Mouse (Mus musculus) stomach, embryonic 16.5 days (tissue): ENCODE results near the gene Smim13. TPM values are rescaled to one million over a fixed set of nuclear protein-coding genes. Genes with fewer than 3 reads are reported as not detected.

ENCODE experiments used
- ATAC-seq: fragments of 200-750 bp; cut with Nextera tagmentation; 2 replicates; pipeline ENCODE4 v1.8.0; 2017; ENCODE audit warnings: moderate number of reproducible peaks, moderate TSS enrichment; ENCODE audit not compliant: insufficient read depth, low FRiP score
- H3K27ac ChIP-seq: fragments of 300-500 bp; sonication (generic); 2 replicates; pipeline ENCODE4 v1.5.1; 2014; ENCODE audit warnings: low read length
- H3K27me3 ChIP-seq: fragments of 300-500 bp; sonication (generic); 2 replicates; pipeline ENCODE4 v1.6.1; 2014; ENCODE audit warnings: low read length, control low read depth, mixed read lengths; ENCODE audit not compliant: control insufficient read depth, insufficient read depth
- H3K36me3 ChIP-seq: fragments of 300-500 bp; sonication (generic); 2 replicates; pipeline ENCODE4 v1.6.1; 2014; ENCODE audit warnings: low read length; ENCODE audit not compliant: control insufficient read depth, insufficient read depth
- H3K4me1 ChIP-seq: fragments of 300-500 bp; sonication (generic); 2 replicates; pipeline ENCODE4 v1.6.1; 2014; ENCODE audit warnings: low read length, control low read depth, mixed read lengths; ENCODE audit not compliant: control insufficient read depth, insufficient read depth
- H3K4me2 ChIP-seq: fragments of 300-500 bp; sonication (generic); 2 replicates; pipeline ENCODE4 v1.6.1; 2014; ENCODE audit warnings: low read depth, low read length, mixed read lengths
- H3K4me3 ChIP-seq: fragments of 300-500 bp; sonication (generic); replicated peaks from 2 replicates; pipeline ENCODE4 v1.5.1; 2014; ENCODE audit warnings: mild to moderate bottlenecking, low read length
- H3K9ac ChIP-seq: fragments of 300-500 bp; sonication (generic); 2 replicates; pipeline ENCODE4 v1.6.1; 2014; ENCODE audit warnings: low read length
- H3K9me3 ChIP-seq: fragments of 300-500 bp; sonication (generic); replicated peaks from 2 replicates; pipeline ENCODE4 v1.6.1; 2016; ENCODE audit warnings: low read length, control low read depth; ENCODE audit not compliant: control insufficient read depth
- WGBS: fragments of 180-500 bp; shearing (Covaris S2); extraction: QIAGEN DNeasy Blood & Tissue Kit; methylation state at CpG from one replicate; pipeline ENCODE4 v1.1.7; 2014; 5-methylcytosine and 5-hydroxymethylcytosine counted together
- polyA plus RNA-seq: library from polyadenylated mRNA; unstranded; fragments of >200 nt; fragmentation: Nextera tagmentation; extraction: Ambion mirVana; gene quantifications from 2 replicates; pipeline ENCODE4 v1.2.1, GENCODE M21; 2015

Smim13 gene
- polyA plus RNA-seq, 1 experiment from 2014 or later: 14.4 TPM

GRCm38 (mm10) chr13:41263304-41264006, 13.8 kb downstream of the Smim13 start:
- no peak overlapping the region for H3K9ac ChIP-seq
- H3K4me2 ChIP-seq: no peak overlapping the region
- WGBS: 74% methylated on average over 5 of the region's 5 CpGs
- H3K4me3 ChIP-seq: no peak overlapping the region
- H3K9me3 ChIP-seq: no peaks in the 10 kb centered on the region; the same call in 1 of the 2 replicates
- ATAC-seq: no peak
- no peaks in the 10 kb centered on the region for H3K27me3 ChIP-seq
- 0 out of 2 replicates have a peak, but pooled peaks cover 4% of the 10 kb centered on the region for H3K36me3 ChIP-seq
- no peaks in the 10 kb centered on the region for H3K4me1 ChIP-seq
- no peak overlapping the region for H3K27ac ChIP-seq

GRCm38 (mm10) chr13:41267827-41268408, 18.3 kb downstream of the Smim13 start:
- Histone ChIP-seq H3K9me3 (no peaks in the 10 kb centered on the region; the same call in 1 of the 2 replicates), H3K4me3 (no peak overlapping the region), H3K9ac (no peak overlapping the region), H3K27ac (no peak overlapping the region), H3K36me3 (0 out of 2 replicates have a peak, but pooled peaks cover 4% of the 10 kb centered on the region), H3K4me1 (no peaks in the 10 kb centered on the region), H3K4me2 (no peak overlapping the region), H3K27me3 (no peaks in the 10 kb centered on the region)
- 56% methylated on average over 7 of the region's 7 CpGs for WGBS
- no peak for ATAC-seq

GRCm38 (mm10) chr13:41273927-41274650, 24.4 kb downstream of the Smim13 start, which contains the start of gene Gm17364:
TSS of gene Gm17364 (minus strand) at chr13:41273977.
- Histone ChIP-seq H3K4me2 (no peak within 1 kb of the TSS), H3K9ac (no peak within 1 kb of the TSS), H3K27me3 (no peaks in the 10 kb centered on the region), H3K4me3 (no peak within 1 kb of the TSS), H3K4me1 (no peaks in the 10 kb centered on the region), H3K27ac (no peak within 1 kb of the TSS), H3K36me3 (0 out of 2 replicates have a peak, but pooled peaks cover 3% of the 10 kb centered on the region), H3K9me3 (no peaks in the 10 kb centered on the region)
- ATAC-seq: no peak
- 91% methylated on average over 10 of the region's 10 CpGs for WGBS

- Histone ChIP-seq H3K36me3 (no peaks in the 10 kb centered on the region), H3K9me3 (no peaks in the 10 kb centered on the region), H3K27ac (no peak overlapping the region), H3K27me3 (no peaks in the 10 kb centered on the region), H3K4me2 (no peak overlapping the region), H3K4me1 (no peaks in the 10 kb centered on the region), H3K4me3 (no peak overlapping the region), H3K9ac (no peak overlapping the region)
- whole genome bisulfite sequencing: 57% methylated on average over 5 of the region's 5 CpGs
- no peak for ATAC-seq
Observed at GRCm38 (mm10) chr13:41280696-41281095, 31.1 kb downstream of the Smim13 start.

- WGBS: 25% methylated on average over 5 of the region's 5 CpGs
- Histone ChIP-seq H3K36me3 (no peaks in the 10 kb centered on the region), H3K27ac (no peak overlapping the region), H3K4me1 (no peaks in the 10 kb centered on the region), H3K4me2 (no peak overlapping the region), H3K9me3 (no peaks in the 10 kb centered on the region), H3K27me3 (no peaks in the 10 kb centered on the region), H3K9ac (no peak overlapping the region), H3K4me3 (no peak overlapping the region)
- no peak for ATAC-seq
Observed at GRCm38 (mm10) chr13:41283256-41283655, 33.6 kb downstream of the Smim13 start.

GRCm38 (mm10) chr13:41285448-41285847, 35.8 kb downstream of the Smim13 start:
- WGBS: 67% methylated on average over 4 of the region's 4 CpGs
- ATAC-seq: no peak

GRCm38 (mm10) chr13:41286285-41286684, 36.6 kb downstream of the Smim13 start:
- Histone ChIP-seq H3K27ac (no peak overlapping the region), H3K36me3 (no peaks in the 10 kb centered on the region), H3K4me2 (no peak overlapping the region), H3K4me1 (no peaks in the 10 kb centered on the region), H3K9ac (no peak overlapping the region), H3K27me3 (no peaks in the 10 kb centered on the region), H3K9me3 (no peaks in the 10 kb centered on the region), H3K4me3 (no peak overlapping the region)
- 65% methylated on average over 3 of the region's 3 CpGs for WGBS
- no peak for ATAC-seq

More at GRCm38 (mm10) chr13:41285448-41285847, 35.8 kb downstream of the Smim13 start:
- no peak overlapping the region for H3K27ac ChIP-seq
- no peak overlapping the region for H3K4me2 ChIP-seq
- H3K4me1 ChIP-seq: no peaks in the 10 kb centered on the region
- no peaks in the 10 kb centered on the region for H3K36me3 ChIP-seq
- no peaks in the 10 kb centered on the region for H3K9me3 ChIP-seq
- H3K4me3 ChIP-seq: no peak overlapping the region
- no peaks in the 10 kb centered on the region for H3K27me3 ChIP-seq
- H3K9ac ChIP-seq: no peak overlapping the region

GRCm38 (mm10) chr13:41291466-41291974, 41.9 kb downstream of the Smim13 start:
- Histone ChIP-seq H3K9ac (no peak overlapping the region), H3K36me3 (no peaks in the 10 kb centered on the region), H3K9me3 (no peaks in the 10 kb centered on the region), H3K27ac (no peak overlapping the region), H3K4me3 (no peak overlapping the region), H3K4me1 (0 out of 2 replicates have a peak, but pooled peaks cover 6% of the 10 kb centered on the region), H3K27me3 (no peaks in the 10 kb centered on the region), H3K4me2 (no peak overlapping the region)
- no peak for ATAC-seq
- WGBS: 78% methylated on average over 4 of the region's 4 CpGs

- no peaks in the 10 kb centered on the region for H3K9me3 ChIP-seq
- H3K27me3 ChIP-seq: no peaks in the 10 kb centered on the region
- 60% methylated on average over 5 of the region's 5 CpGs for WGBS
- H3K9ac ChIP-seq: no peak overlapping the region
- H3K36me3 ChIP-seq: no peaks in the 10 kb centered on the region
- H3K4me2 ChIP-seq: no peak overlapping the region
- no peak overlapping the region for H3K27ac ChIP-seq
- H3K4me1 ChIP-seq: peaks cover 8% of the 10 kb centered on the region; the same call in 1 of the 2 replicates
- no peak for ATAC-seq
- no peak overlapping the region for H3K4me3 ChIP-seq
Observed at GRCm38 (mm10) chr13:41293595-41293994, 44.0 kb downstream of the Smim13 start.
